Mouse (Mus musculus) myocyte (in vitro differentiated cells): ENCODE data around the gene Plekhh2.

Experiments used
- MYOG ChIP-seq, 3 experiments: IDR thresholded peaks; one replicate each; pipeline ENCODE4 v1.6.1; 2011; ENCODE audit warnings: control low read depth in 2 of 3, low read depth in 2 of 3, mild to moderate bottlenecking in 2 of 3; ENCODE audit not compliant: insufficient read length in 2 of 3, control insufficient read depth in 1 of 3, insufficient read depth in 1 of 3
- POLR2A ChIP-seq: IDR thresholded peaks from one replicate; pipeline ENCODE4 v1.6.1; 2011; ENCODE audit warnings: low read depth, mild to moderate bottlenecking, control low read depth, moderate library complexity; ENCODE audit not compliant: insufficient read length
- TCF3 ChIP-seq: IDR thresholded peaks from one replicate; pipeline ENCODE4 v1.6.1; 2011; ENCODE audit warnings: low read depth, control low read depth; ENCODE audit not compliant: insufficient read length

GRCm38 (mm10) chr17:84590065-84590464 is 78.4 kb downstream of the Plekhh2 start:
- no peak for TF ChIP-seq POLR2A
- TF ChIP-seq MYOG (IDR thresholded peaks at IDR 0.05; ENCODE audit: control insufficient read depth in 1 of 3, insufficient read depth in 1 of 3, insufficient read length in 2 of 3, low read depth in 2 of 3) = no peak
- no peak for TF ChIP-seq TCF3
